Mouse (Mus musculus) intestine, embryonic 16.5 days (tissue): ENCODE measurements around the gene Sik1. TPM values are rescaled to one million over a fixed set of nuclear protein-coding genes. Genes with fewer than 3 reads are reported as not detected.

ENCODE experiments used
- ATAC-seq: fragments of 200-750 bp; cut with Nextera tagmentation; 2 replicates; pipeline ENCODE4 v1.8.0; 2017; ENCODE audit warnings: moderate TSS enrichment, moderate library complexity
- H3K27ac ChIP-seq: fragments of 300-500 bp; sonication (generic); 2 replicates; pipeline ENCODE4 v1.5.1; 2014; ENCODE audit warnings: mild to moderate bottlenecking, low read length
- H3K27me3 ChIP-seq: fragments of 300-500 bp; sonication (generic); replicated peaks from 2 replicates; pipeline ENCODE4 v1.6.1; 2014; ENCODE audit warnings: low read length, control low read depth, mixed read lengths; ENCODE audit not compliant: control insufficient read depth, insufficient read depth
- H3K36me3 ChIP-seq: fragments of 300-500 bp; sonication (generic); 2 replicates; pipeline ENCODE4 v1.6.1; 2014; ENCODE audit warnings: low read length, control low read depth; ENCODE audit not compliant: control insufficient read depth, insufficient read depth
- H3K4me1 ChIP-seq: fragments of 300-500 bp; sonication (generic); 2 replicates; pipeline ENCODE4 v1.6.1; 2014; ENCODE audit warnings: low read length, control low read depth, mixed read lengths; ENCODE audit not compliant: control insufficient read depth, insufficient read depth
- H3K4me2 ChIP-seq: fragments of 300-500 bp; sonication (generic); 2 replicates; pipeline ENCODE4 v1.6.1; 2014; ENCODE audit warnings: low read depth, low read length, control low read depth
- H3K4me3 ChIP-seq: fragments of 300-500 bp; sonication (generic); 2 replicates; pipeline ENCODE4 v1.5.1; 2014; ENCODE audit warnings: mild to moderate bottlenecking, low read length
- H3K9ac ChIP-seq: fragments of 300-500 bp; sonication (generic); 2 replicates; pipeline ENCODE4 v1.6.1; 2014; ENCODE audit warnings: low read depth, low read length
- H3K9me3 ChIP-seq: fragments of 300-500 bp; sonication (generic); 2 replicates; pipeline ENCODE4 v1.6.1; 2016; ENCODE audit warnings: low read length, control low read depth; ENCODE audit not compliant: control insufficient read depth
- WGBS: fragments of 180-500 bp; shearing (Covaris S2); extraction: QIAGEN DNeasy Blood & Tissue Kit; methylation state at CpG from one replicate; pipeline ENCODE4 v1.1.7; 2014; 5-methylcytosine and 5-hydroxymethylcytosine counted together
- polyA plus RNA-seq: library from polyadenylated mRNA; unstranded; fragments of >200 nt; fragmentation: Nextera tagmentation; extraction: Ambion mirVana; gene quantifications from 2 replicates; pipeline ENCODE4 v1.2.1, GENCODE M21; 2015

Sik1 gene
- polyA plus RNA-seq, 1 experiment from 2014 or later: 5.7 TPM

- no peak for ATAC-seq
- WGBS: 64% methylated on average over 6 of the region's 6 CpGs
- peaks cover 4% of the 10 kb centered on the region; the same call in 1 of the 2 replicates for H3K9me3 ChIP-seq
- H3K4me3 ChIP-seq: no peak overlapping the region
- H3K9ac ChIP-seq: no peak overlapping the region
- no peak overlapping the region for H3K4me2 ChIP-seq
- H3K36me3 ChIP-seq: no peaks in the 10 kb centered on the region
- no peak overlapping the region for H3K27ac ChIP-seq
- H3K4me1 ChIP-seq: peaks cover 41% of the 10 kb centered on the region
- H3K27me3 ChIP-seq: no peaks in the 10 kb centered on the region
These were observed 24.3 kb downstream of the Sik1 start for GRCm38 (mm10) chr17:31831097-31831865.

DNA sequence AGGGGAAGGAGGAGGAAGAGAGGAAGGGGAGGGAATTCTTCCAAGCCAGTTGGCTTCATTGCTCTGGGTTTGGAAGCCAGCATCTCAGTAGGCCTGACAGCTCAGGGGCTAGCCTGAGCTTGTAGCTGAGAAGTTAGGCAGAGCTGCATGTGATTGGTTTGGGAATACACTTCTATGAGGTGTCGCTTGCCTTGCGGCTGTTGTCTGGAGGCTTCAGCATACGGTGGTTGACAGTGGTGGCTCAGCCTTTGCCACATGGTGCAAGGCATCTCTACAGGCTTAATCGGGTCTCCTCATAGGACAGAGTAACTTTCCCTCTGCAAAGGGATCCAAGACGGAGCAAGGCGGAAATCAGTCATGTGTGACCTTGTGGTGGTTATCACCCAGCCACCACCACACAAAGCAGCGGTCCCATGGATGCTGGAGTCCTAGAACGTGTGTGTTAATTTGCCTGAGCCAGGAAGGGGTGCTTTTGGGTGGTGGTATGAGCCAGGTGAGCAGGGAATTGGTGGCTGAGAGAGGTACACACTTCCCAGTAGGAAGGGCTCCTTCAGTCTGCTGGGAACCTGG, 25.0 kb downstream of the Sik1 start:
- Histone ChIP-seq H3K4me1 (peaks cover 39% of the 10 kb centered on the region), H3K27ac (no peak overlapping the region), H3K36me3 (no peaks in the 10 kb centered on the region), H3K9ac (no peak overlapping the region), H3K4me2 (no peak overlapping the region), H3K4me3 (no peak overlapping the region), H3K9me3 (peaks cover under 1% of the 10 kb centered on the region; the same call in 1 of the 2 replicates), H3K27me3 (no peaks in the 10 kb centered on the region)
- no peak for ATAC-seq
- 92% methylated on average over 8 of the region's 8 CpGs for WGBS

DNA sequence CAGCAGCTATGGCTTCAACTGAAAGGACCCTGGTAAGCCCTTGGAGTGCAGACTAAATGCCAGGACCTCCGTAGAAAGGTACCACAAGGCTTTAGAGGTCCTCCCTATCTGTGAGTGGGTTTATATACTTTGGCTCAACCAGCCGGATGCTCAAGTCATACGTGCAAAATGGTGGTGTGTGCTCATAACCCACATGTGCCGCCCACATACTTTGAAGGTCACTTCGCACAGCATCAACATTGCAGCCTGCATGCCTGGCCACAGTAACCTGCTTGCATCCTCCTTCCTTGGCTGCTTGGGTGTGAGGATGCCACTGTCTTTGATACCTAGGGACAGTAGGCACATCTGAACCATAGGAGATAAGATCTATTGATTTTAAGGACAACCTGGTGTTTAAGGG, 26.7 kb downstream of the Sik1 start:
- Histone ChIP-seq H3K4me3 (no peak overlapping the region), H3K27ac (no peak overlapping the region), H3K4me1 (peaks cover 28% of the 10 kb centered on the region), H3K9me3 (no peaks in the 10 kb centered on the region), H3K9ac (no peak overlapping the region), H3K27me3 (no peaks in the 10 kb centered on the region), H3K36me3 (no peaks in the 10 kb centered on the region), H3K4me2 (no peak overlapping the region)
- ATAC-seq: no peak
- WGBS: 95% methylated on average over 5 of the region's 5 CpGs

DNA sequence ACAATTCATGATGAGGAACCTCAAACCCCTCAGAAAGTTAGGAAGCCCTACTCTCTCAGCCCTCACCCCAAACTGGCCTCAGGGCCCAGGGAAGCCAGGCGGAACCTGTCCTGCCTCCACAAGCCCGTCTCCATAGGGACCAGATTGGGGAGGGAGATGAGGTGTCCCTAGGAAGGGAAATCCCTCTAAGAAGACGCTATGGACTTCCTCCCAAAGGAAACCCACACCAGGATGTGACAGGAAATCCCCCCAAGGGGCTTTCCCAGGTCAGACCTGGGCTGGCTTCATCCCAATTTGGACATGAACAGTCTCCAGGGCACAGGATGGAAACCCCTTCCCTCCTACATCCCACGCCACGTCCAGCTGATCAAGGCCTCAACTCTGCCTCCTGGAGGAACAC, 27.5 kb downstream of the Sik1 start:
- WGBS: 67% methylated on average over 5 of the region's 5 CpGs
- Histone ChIP-seq H3K9me3 (no peaks in the 10 kb centered on the region), H3K4me3 (no peak overlapping the region), H3K4me2 (no peak overlapping the region), H3K36me3 (no peaks in the 10 kb centered on the region), H3K9ac (no peak overlapping the region), H3K27ac (peak overlapping the region; percentile 83), H3K4me1 (peaks cover 20% of the 10 kb centered on the region), H3K27me3 (no peaks in the 10 kb centered on the region)
- no peak for ATAC-seq

GRCm38 (mm10) chr17:31827206-31827605, 28.4 kb downstream of the Sik1 start:
- WGBS: 25% methylated on average over 5 of the region's 5 CpGs
- Histone ChIP-seq H3K4me1 (peaks cover 20% of the 10 kb centered on the region), H3K4me3 (no peak overlapping the region), H3K9me3 (no peaks in the 10 kb centered on the region), H3K9ac (peak overlapping the region; percentile 23; the same call in 1 of the 2 replicates), H3K27ac (peak overlapping the region; percentile 83), H3K4me2 (no peak overlapping the region), H3K27me3 (no peaks in the 10 kb centered on the region), H3K36me3 (no peaks in the 10 kb centered on the region)
- peak; percentile 81 for ATAC-seq

- no peak overlapping the region for H3K4me3 ChIP-seq
- H3K27me3 ChIP-seq: no peaks in the 10 kb centered on the region
- H3K9ac ChIP-seq: no peak overlapping the region
- peak; percentile 73 for ATAC-seq
- WGBS: 23% methylated on average over 6 of the region's 6 CpGs
- peaks cover 20% of the 10 kb centered on the region for H3K4me1 ChIP-seq
- no peaks in the 10 kb centered on the region for H3K36me3 ChIP-seq
- peak overlapping the region; percentile 24; the same call in 1 of the 2 replicates for H3K27ac ChIP-seq
- H3K9me3 ChIP-seq: no peaks in the 10 kb centered on the region
- no peak overlapping the region for H3K4me2 ChIP-seq
These were observed 28.9 kb downstream of the Sik1 start for GRCm38 (mm10) chr17:31826669-31827068.

- ATAC-seq: no peak
- Histone ChIP-seq H3K27ac (no peak overlapping the region), H3K4me1 (peaks cover 22% of the 10 kb centered on the region), H3K4me3 (no peak overlapping the region), H3K9me3 (no peaks in the 10 kb centered on the region), H3K9ac (no peak overlapping the region), H3K4me2 (no peak overlapping the region), H3K27me3 (no peaks in the 10 kb centered on the region), H3K36me3 (no peaks in the 10 kb centered on the region)
- WGBS: 85% methylated on average over 9 of the region's 9 CpGs
These were observed 29.9 kb downstream of the Sik1 start for GRCm38 (mm10) chr17:31825678-31826077.

DNA sequence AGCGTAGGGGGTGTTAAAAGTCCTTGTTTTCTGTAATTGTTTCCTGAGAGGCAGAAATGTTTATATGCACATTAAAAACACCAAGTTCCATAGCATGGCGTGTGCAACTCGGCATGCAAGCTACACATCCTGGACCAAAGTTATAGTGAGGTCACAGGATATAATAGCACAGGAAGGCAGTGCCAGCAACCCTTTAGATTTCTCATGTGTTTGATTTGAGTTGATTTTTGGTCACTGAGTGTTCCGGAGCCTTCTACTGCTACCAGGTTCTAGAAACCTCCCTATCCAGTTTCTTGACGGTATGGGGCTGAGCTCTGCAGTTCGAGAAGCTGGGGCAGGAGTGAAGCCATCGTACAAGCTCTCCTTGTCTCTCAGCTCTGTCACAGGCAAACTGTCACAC, 30.8 kb downstream of the Sik1 start:
- Histone ChIP-seq H3K4me1 (peaks cover 30% of the 10 kb centered on the region), H3K27ac (no peak overlapping the region), H3K36me3 (no peaks in the 10 kb centered on the region), H3K27me3 (no peaks in the 10 kb centered on the region), H3K9ac (no peak overlapping the region), H3K9me3 (no peaks in the 10 kb centered on the region), H3K4me3 (no peak overlapping the region), H3K4me2 (no peak overlapping the region)
- ATAC-seq: no peak
- WGBS: 81% methylated on average over 7 of the region's 7 CpGs

- H3K4me3 ChIP-seq: no peak overlapping the region
- H3K4me1 ChIP-seq: peaks cover 15% of the 10 kb centered on the region
- H3K27ac ChIP-seq: no peak overlapping the region; the same call in 1 of the 2 replicates
- H3K27me3 ChIP-seq: no peaks in the 10 kb centered on the region
- no peaks in the 10 kb centered on the region for H3K36me3 ChIP-seq
- 36% methylated on average over 13 of the region's 13 CpGs for WGBS
- ATAC-seq: peak; percentile 45; the same call in 1 of the 2 replicates
- H3K9me3 ChIP-seq: no peaks in the 10 kb centered on the region
- peak overlapping the region; percentile 29; the same call in 1 of the 2 replicates for H3K9ac ChIP-seq
- no peak overlapping the region for H3K4me2 ChIP-seq
These were observed 34.3 kb downstream of the Sik1 start for GRCm38 (mm10) chr17:31821136-31821933.
